Mouse (Mus musculus) gastrocnemius, postnatal 4 days (tissue): ENCODE results near the gene Dnase1l3. TPM values are rescaled to one million over a fixed set of nuclear protein-coding genes. Genes with fewer than 3 reads are reported as not detected.

Experiments
- DNase-seq, 2 experiments: peaks; one replicate each; pipeline ENCODE4 v3.0.0; 2021 to 2022; ENCODE audit warnings: low spot score in 2 of 2, mixed read lengths in 2 of 2
- long read RNA-seq, 2 experiments: library from polyadenylated mRNA; stranded (forward); transcript quantifications; one replicate each; pipeline ENCODE4 v2.0.0; 2021
- total RNA-seq, 2 experiments: library from RNA; stranded (reverse); gene quantifications; 2 replicates each; pipeline ENCODE4 v1.2.3; 2021

Dnase1l3 gene
- total RNA-seq = under 1 TPM; 0.07 to 0.10 TPM
- long read RNA-seq, experiment 1 = 0 reads
- long read RNA-seq, experiment 2 = 0 reads

GRCm38 (mm10) chr14:7994271-7994767 lies at the start of gene Dnase1l3:
Dnase1l3 (minus strand) TSS chr14:7994573.
- peak in 1 of 2 experiments; percentile 40 for DNase-seq

GRCm38 (mm10) chr14:8042577-8042976 lies 48.2 kb upstream of the Dnase1l3 start:
- DNase-seq = no peak

GRCm38 (mm10) chr14:8042120-8042519 lies 47.7 kb upstream of the Dnase1l3 start:
- DNase-seq = no peak

- DNase-seq = no peak
These were observed 46.7 kb upstream of the Dnase1l3 start for GRCm38 (mm10) chr14:8040911-8041678.

GRCm38 (mm10) chr14:8040179-8040578 lies 45.8 kb upstream of the Dnase1l3 start:
- DNase-seq = no peak

GRCm38 (mm10) chr14:8038791-8039448 lies 44.5 kb upstream of the Dnase1l3 start:
- DNase-seq = peak in 1 of 2 experiments; percentile 32

- DNase-seq = no peak
These were observed 43.8 kb upstream of the Dnase1l3 start for GRCm38 (mm10) chr14:8038150-8038549.

GRCm38 (mm10) chr14:8036406-8036805 lies 42.0 kb upstream of the Dnase1l3 start:
- no peak for DNase-seq

- DNase-seq = no peak
These were observed 41.6 kb upstream of the Dnase1l3 start for GRCm38 (mm10) chr14:8035951-8036350.

- DNase-seq = no peak
These were observed 40.2 kb upstream of the Dnase1l3 start for GRCm38 (mm10) chr14:8034561-8034960.

- DNase-seq = no peak
These were observed 37.9 kb upstream of the Dnase1l3 start for GRCm38 (mm10) chr14:8032087-8032944.

GRCm38 (mm10) chr14:8030535-8030934 lies 36.2 kb upstream of the Dnase1l3 start:
- no peak for DNase-seq

- no peak for DNase-seq
These were observed 35.4 kb upstream of the Dnase1l3 start for GRCm38 (mm10) chr14:8029752-8030151.

GRCm38 (mm10) chr14:8028086-8028485 lies 33.7 kb upstream of the Dnase1l3 start:
- no peak for DNase-seq

- DNase-seq = no peak
These were observed 32.6 kb upstream of the Dnase1l3 start for GRCm38 (mm10) chr14:8026769-8027531.

- DNase-seq = no peak
These were observed 30.6 kb upstream of the Dnase1l3 start for GRCm38 (mm10) chr14:8024936-8025335.

- no peak for DNase-seq
These were observed 30.1 kb upstream of the Dnase1l3 start for GRCm38 (mm10) chr14:8024469-8024868.

GRCm38 (mm10) chr14:8020546-8020945 lies 26.2 kb upstream of the Dnase1l3 start:
- no peak for DNase-seq

- no peak for DNase-seq
These were observed 25.6 kb upstream of the Dnase1l3 start for GRCm38 (mm10) chr14:8020011-8020410.

GRCm38 (mm10) chr14:8016951-8017350 lies 22.6 kb upstream of the Dnase1l3 start:
- no peak for DNase-seq

- no peak for DNase-seq
These were observed 21.9 kb upstream of the Dnase1l3 start for GRCm38 (mm10) chr14:8016276-8016675.
